Mouse (Mus musculus) layer of hippocampus, adult 9-11 months (tissue): ENCODE results near the gene Ptges3l.
A peak's percentile ranks its signal among the peaks of the same experiment; 100 is the strongest.
"Not testable (repeated sequence)": the region's sequence is repeated elsewhere in the genome, so short reads cannot be mapped to it uniquely, and the experiment has no call there.

Experiments used
- DNase-seq: peaks from one replicate; pipeline ENCODE4 v3.0.0; 2022

Ptges3l gene

DNA sequence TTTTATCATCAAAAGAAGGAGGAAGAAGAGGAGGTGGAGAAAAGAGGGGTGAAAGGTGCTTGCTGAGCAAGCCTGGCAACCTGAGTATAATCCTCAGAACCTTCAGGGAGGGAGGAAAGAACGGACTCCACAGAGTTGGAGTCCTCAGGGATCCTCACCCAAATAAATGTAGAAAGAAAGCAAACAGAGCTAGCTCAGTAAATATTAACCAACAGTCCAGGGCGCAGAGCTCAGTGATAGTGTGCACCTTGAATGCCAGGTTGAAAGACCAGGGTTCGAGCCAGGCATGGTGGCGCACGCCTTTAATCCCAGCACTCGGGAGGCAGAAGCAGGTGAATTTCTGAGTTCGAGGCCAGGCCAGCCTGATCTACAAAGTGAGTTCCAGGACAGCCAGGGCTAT is 30.5 kb upstream of the Ptges3l start:
- DNase-seq, result no peak

DNA sequence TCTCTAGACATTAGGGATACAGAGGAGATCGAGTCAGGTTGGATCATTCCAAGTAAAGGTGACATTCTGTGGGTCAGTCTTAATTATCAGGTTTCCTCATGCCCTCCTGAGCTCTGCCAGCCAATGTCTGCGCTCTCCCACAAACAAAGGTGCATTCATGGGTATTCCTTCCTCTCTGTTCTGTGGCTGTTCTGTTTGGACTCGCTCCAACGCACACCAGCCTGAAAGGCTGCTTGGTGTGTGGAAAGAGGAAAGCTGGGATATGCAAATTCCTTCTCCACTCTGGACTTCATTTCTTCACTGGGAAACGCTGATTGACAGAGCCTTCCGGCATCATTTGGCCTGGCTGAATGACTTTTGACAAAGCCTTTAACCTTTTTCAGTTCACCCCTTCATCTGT is 29.6 kb upstream of the Ptges3l start:
- DNase-seq, result no peak

DNA sequence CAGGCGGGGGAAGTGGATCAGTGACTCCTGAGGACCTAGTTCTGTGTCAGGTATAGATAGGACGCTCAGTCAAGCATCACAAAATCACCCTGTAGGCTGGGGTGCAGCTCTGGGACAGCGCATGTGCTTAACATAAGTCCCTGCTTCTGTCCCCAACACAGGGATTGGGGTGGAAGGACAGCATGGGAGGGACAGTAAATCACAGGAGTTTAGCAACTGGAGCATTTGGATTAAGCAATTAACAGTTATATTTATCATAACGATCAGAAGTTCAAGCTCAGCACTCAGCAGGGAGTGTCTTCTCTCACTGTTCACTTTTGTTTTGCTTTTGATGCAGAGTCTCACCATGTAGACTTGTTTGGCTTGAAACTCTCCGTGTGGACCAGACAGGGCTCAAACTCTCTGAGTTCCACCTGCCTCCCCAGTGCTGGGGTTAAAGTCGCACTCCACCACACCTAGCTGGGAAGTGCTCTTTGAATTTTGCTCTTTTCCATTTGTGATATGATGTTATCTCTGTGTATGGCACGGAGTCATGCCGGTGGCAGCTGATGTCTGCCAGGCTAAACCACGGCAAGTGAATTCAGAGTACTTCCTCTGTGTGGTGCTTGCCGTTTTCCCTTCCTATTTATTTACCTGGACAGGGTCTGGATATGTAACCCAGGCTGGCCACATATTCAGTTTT is 27.1 kb upstream of the Ptges3l start:
- DNase-seq, result no peak

DNA sequence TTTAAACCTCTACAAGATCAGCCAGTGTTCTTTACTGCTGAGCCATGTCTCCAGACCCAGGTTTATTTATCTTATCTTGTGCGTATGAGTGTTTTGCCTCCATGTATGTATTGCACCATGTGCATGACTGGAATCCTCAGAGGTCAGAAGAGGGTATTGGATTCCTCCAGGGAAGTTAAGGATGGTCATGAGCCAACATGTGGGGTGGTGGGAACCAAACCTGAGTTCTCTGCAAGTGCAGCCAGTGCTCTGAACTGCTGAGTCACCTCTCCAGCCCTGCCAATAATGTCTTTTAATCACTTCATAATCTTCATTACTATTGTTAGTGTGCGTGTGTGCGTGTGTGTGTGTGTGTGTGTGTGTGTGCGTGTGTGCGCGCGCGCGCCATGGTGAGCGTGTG is 26.4 kb upstream of the Ptges3l start:
- DNase-seq, result no peak

DNA sequence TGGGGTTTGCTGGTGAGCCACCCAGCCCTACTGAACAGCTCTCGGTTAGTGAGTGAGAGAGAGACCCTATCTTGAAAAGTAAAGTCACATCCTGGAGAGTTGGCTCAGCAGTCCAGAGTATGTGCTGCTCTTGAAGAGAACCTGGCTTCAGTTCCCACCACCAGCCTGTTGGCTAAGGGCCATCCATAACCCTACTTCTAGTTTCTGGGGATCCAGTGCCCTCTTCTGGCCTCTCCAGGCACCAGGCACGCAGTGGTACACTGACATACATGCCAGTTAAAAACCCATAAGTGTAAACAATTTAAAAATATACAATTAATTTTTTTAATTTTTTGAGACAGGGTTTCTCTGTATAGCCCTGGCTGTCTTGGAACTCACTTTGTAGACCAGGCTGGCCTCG is 25.3 kb upstream of the Ptges3l start:
- DNase-seq, result no peak

DNA sequence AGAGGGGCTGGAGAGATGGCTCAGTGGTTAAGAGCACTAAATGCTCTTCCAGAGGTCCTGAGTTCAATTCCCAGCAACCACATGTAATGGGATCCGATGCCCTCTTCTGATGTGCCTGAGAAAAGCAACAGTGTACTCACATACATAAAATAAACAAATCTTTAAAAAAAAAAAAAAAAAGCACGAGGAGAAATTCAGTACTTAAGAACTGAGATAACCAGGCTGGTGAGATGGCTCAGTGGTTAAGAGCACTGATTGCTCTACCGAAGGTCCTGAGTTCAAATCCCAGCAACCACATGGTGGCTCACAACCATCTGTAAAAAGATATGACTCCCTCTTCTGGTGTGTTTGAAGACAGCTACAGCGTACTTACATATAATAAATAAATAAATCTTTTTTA is 24.5 kb upstream of the Ptges3l start:
- DNase-seq, result not testable (repeated sequence)

DNA sequence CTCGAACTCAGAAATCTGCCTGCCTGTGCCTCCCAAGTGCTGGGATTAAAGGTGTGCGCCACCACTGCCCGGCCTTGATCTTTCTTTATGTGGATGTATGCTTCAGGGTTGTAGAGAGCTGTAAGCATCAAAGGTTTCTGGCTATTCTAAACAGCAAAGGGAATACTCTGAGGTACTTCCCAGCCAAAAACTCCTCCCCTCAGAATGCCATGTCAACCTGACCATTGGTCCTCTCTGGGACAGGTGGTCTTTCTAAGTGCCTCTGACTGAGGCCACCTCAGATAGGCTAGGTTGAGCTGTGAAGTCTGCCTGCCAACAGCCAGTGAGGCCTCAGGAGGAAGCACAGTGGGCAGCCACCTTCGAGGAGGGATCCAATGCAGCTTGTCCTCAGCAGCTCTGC is 23.8 kb upstream of the Ptges3l start:
- no peak for DNase-seq

DNA sequence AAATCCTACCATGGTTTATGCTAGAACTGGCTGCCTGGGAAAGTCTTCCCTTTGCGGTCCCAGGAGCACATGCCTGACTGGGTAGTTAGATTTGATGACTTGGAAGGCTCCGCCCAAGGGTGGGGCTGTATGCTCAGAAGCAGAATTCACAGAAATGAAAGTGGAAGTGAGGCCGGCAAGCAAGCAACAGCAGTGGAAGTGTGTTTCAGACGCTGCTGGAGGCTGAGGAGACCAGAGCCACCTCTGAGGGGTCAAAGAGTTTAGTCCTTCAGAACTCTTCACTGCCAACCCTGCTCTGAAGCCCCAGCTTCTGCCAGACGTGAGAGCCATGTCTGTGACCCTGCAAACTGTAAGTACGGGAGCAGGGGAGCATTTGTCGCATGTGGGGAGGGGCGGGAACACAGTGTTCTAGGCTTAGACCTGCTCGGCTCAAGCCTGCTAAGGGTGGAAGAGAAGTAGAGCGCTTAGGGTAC is 23.2 kb upstream of the Ptges3l start, which contains the start of gene Ifi35:
TSS of gene Ifi35 (plus strand) at position 134 of the 473 bp plus-strand sequence.
- DNase-seq, result peak; percentile 48

DNA sequence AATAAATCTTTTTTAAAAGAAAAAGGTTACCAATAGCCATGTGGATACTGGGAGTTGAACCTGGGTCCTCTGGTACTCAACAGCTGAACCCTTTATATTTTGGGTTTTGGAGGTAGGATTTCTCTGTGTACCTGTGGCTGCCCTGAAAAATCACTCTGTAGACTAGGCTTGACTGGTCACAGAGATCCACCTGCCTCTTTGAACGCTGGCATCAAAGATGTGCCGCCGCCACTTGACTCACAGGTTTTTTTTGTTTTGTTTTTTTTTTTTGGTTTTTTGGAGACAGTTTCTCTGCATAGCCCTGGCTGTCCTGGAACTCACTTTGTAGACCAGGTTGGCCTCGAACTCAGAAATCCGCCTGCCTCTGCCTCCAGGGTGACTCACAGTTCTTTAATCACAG is 22.7 kb upstream of the Ptges3l start:
- DNase-seq, result no peak

DNA sequence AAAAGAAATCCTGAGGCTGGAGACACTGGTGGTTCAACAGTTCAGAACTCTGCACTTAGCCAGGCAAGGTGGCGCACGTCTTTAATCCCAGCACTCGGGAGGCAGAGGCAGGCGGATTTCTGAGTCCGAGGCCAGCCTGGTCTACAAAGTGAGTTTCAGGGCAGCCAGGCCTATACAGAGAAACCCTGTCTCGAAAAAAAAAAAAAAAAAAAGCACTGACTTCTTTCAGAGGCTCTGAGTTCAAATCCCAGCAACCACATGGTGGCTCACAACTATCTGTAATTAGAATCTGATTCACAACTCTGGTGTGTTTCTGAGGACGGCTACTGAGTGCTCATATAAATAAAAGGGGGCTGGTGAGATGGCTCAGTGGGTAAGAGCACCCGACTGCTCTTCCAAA is 21.7 kb upstream of the Ptges3l start:
- DNase-seq, result not testable (repeated sequence)

DNA sequence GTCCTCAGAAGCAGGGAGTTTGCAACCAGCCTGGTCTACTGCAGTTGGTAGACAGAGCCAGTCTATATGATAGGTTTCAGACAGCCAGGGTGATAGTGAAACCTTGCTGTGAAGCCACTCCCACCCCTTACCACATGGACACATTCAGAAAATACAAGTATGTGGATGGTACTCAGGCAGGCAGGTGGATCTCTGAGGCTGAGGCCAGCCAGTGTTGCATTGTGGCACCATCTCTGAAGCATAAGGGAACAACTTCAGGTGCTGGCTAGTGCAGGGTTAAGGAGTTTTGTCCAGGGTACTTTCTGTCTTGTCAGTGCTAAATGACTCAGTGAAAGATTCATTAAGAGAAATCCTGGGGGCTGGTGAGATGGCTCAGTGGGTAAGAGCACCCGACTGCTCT is 21.2 kb upstream of the Ptges3l start:
- DNase-seq, result no peak

DNA sequence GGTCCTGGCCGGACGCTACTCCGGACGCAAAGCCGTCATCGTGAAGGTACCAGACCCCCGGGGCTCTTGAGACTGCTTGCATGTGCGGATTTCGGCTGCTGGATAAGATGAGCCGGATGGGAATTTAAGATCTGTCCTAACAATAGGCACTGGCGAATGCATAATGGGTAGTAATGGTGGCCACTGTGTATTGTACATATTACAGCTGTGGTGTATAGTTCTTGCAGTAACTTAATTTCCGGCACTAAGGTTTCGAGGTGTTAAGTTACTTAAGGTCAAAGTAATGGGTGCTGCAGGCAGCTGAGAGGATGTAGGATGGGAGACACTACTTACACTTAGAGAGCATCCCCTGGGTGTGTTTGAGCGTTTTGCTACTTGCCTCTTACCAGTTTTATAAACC is 17.6 kb upstream of the Ptges3l start:
- no peak for DNase-seq

DNA sequence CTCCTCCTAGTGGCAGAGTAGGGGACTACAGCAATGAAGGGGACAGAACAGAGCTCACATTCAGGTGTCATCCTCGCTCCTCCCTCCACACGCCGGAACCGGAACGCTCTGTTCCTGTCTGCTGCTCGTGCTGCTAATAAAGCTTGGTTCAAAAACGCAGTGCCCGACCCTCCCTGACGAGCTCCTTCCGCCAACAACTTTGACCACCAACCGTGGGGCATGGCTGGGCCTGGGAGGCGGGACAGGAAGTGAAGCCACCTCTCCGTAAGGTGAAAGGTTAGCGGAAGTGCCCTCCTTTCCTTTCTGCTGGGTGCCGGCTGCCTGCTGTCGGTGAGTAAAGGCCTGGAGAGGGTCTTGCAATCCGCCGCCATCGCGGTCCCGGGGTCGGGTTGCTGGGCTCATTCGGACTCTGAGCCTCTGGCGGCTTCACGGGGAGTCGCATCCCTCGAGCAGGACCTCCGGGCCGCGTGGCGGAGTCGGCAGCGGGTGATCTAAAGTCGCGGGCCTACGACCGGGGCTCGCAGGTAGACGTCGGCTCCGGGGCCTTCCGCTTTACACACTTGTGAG is 17.1 kb upstream of the Ptges3l start, which contains the start of gene Rpl27:
TSS of gene Rpl27 (plus strand) at position 172 of the 567 bp plus-strand sequence.
- peak; percentile 99 for DNase-seq

DNA sequence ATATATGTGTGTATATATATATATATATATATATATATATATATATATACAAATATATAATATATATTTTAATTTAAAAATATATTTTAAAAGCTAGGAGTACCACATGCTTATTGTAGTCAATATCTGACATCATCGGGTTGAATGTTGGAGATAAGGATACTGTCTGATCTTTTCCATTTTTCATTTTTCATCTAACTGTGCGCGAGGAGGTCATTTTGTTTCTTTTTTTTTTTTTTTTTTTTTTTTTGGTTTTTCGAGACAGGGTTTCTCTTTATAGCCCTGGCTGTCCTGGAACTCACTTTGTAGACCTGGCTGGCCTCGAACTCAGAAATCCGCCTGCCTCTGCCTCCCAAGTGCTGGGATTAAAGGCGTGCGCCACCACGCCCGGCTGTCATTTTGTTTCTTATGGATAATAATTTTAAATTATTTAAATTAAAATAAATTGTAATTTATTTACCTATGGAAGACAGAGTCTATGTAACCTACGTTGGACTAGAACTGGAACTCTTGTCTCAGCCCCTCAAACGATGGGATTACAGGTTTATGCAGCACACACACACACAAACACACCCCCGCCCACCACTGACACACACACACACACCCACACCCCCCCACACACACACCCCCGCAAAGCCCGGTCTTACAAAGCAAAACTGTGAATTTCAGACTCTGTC is 16.5 kb upstream of the Ptges3l start:
- DNase-seq, result not testable (repeated sequence)

DNA sequence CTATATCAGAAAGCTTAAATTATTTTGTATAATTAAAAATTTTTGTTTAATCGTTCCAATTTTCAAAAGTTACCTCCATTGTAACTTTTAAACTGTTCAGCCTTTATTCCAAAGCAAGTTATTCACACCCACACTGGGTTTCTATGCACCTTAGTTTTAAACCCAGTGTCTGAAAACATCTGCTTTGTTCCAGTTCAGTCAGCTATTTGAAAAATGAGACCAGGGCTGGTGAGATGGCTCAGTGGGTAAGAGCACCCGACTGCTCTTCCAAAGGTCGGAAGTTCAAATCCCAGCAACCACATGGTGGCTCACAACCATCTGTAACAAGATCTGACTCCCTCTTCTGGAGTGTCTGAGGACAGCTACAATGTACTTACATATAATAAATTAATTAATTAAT is 12.9 kb upstream of the Ptges3l start:
- not testable (repeated sequence) for DNase-seq

DNA sequence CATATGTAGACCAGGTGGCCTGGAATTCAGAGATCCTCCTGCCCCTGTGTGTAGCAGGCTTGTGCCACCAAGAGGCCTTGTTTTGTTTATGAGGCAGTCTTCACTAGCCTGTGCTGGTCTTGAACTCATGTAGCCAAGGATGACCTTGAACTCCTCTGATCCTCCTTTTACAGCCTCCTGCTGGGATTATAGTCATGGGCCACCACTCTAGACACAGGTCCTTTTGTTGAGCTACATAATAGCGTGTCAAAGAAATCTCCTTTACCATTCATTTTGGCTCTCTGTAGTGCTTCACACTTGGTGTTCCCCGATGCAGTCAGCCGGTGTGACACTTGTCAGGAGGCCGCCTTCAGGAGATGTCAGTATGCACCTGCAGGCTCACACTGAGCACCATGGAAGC is 11.8 kb upstream of the Ptges3l start:
- no peak for DNase-seq

DNA sequence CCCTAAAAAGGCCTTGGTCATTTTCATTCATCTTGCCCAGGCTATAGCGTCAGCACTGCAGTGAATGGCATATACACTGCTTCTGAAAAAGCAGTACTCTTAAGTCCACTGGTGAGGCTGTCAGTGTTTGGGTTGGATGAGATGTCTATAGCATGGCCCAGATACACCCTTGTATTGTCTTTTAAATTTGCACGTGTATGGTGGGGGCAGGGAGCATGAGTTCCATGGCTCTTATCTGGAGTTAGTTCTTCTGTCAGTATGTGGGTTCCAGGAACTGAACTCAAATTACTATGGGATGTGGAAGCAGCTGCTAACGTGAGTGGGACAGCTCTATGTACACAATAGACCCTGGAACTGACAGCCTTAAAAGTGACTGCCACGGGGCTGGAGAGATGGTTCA is 10.7 kb upstream of the Ptges3l start:
- no peak for DNase-seq

DNA sequence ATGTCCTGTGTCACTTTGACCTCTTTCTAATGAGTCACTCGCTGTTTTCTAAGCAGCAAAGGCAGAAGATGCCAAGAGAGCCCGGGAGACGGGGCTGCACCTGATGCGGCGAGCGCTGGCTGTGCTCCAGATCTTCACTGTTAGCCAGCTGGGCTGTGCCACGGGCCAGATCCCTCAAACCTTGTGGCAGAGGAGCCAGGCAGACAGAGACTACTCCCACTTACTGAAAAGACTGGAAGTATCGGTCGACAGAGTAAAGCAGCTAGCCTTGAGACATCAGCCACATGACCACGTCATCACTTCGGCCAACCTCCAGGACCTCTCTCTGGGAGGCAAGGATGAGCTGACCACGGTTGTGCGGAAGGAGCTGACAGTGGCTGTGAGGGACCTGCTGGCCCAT is 8.3 kb upstream of the Ptges3l start:
- DNase-seq, result no peak

DNA sequence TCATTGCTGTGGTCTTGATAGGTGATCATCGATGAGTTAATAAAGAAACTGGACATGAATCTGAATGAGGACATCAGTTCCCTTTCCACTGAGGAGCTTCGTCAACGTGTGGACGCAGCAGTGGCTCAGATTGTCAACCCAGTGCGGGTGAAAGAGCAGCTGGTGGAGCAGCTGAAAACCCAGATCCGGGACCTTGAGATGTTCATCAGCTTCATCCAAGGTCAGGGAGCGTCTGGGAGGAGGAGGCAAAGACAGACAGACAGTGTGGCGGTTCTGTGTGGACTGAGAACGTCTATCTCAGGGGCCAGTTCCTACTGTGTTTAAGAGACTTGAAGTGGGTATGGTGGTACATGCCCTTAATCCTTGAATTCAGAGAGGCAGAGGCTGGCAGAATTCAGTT is 6.2 kb upstream of the Ptges3l start:
- no peak for DNase-seq

DNA sequence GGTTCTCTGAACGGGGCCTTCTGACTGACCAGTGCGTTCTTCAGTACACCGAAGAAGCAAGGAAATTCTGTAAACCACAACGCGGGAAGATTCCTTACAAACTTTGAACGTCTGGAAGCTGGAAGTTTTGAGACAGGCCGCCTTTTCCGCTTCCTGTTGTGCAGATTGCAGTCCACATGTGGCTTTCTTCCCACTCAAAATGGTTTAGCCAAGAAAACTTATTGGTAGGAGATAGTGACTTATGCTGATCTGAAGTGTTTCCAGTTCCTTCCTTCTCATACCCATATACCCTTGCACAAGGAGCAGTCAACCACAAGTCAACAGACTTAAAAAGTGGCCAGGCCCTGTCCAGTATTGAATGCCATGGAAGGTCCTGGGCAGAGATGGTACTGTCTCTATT is 1.0 kb upstream of the Ptges3l start:
- DNase-seq, result no peak

DNA sequence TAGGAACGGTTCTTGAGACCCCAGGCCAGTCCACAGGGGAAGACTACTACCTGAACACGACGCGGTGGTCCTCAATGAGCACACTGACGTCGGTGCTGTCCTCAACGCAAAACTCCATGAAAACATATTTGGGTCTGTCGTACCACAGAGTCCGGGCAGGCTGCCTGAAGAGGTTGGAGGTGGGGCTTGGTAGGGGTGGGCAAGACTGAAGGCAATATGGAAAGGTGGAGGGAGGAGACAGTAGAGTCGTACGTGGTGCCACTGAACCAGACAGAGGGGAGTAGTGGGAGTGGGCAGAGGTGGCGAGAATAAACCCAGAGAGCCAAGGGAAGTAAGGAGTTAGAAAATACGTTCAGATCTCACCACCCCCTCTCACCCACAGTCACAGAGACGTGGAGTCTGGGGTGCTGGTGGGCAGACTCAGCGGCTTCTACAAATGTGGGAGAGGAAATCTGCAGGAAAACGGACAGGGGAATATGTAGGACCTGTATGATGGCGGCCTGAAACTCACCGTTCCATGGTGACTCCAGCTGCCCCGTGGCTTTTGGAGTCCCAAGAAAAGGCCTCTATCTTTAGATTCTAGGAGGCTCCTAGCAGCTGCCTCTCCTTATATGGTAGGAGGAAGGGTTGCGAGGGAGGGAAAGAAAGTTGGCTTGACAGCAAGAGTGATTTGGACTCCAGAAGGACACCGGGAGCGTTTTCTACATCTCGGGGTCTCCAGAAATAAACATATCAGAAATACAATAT is 855 bp downstream of the Ptges3l start, which contains the start of gene Gm27029:
TSS of gene Gm27029 (minus strand) at position 692 of the 747 bp plus-strand sequence.
- DNase-seq, result no peak

DNA sequence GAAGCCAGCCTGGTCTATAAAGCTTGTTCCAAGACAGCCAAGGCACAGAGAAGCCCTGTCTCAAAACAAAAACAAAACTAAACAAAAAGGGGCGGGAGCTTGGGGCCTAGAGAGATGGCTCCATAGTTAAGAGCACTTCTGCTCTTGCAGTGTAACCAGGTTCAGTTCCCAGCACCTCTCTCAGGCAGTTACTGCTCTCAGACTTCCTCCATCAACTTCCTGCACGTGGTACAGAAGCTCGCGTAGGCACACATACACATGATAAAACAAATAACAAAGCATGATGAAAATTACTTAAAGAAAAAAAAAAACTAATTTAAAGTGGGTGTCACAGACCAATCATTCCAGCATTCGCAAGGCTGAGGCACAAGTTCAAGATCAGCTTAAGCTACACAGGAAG is 5.0 kb downstream of the Ptges3l start:
- no peak for DNase-seq

DNA sequence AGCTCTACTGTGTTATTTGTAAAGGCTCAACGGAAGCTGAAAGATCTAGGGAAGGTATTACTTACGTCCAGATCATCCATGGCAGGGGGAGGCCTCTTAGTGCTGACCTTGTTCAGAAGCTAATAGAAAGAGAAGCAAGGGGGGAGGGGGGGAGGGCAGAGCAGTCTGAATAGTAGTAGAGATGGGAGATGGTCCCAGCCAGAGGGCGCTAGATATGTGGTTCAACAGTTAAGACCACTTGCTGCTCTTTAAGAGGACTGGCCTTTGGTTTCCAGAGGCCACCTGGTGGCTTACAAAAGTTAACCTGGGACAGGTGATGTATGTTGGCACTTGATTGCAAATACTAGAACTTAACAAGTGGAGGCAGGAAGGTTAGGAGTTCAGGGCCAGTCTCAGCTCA is 5.5 kb downstream of the Ptges3l start:
- DNase-seq, result no peak
